Mouse (Mus musculus) limb, embryonic 15.5 days (tissue): Measurements from ENCODE around the gene Mob2. TPM values are rescaled to one million over a fixed set of nuclear protein-coding genes. Genes with fewer than 3 reads are reported as not detected.
A peak's percentile ranks its signal among the peaks of the same experiment; 100 is the strongest.

ENCODE experiments used
- ATAC-seq: fragments of 200-750 bp; cut with Nextera tagmentation; 2 replicates; pipeline ENCODE4 v1.8.0; 2017; ENCODE audit warnings: low read depth, moderate TSS enrichment; ENCODE audit not compliant: insufficient number of reproducible peaks, low FRiP score, low TSS enrichment
- H3K27ac ChIP-seq: fragments of 300-500 bp; sonication (generic); 2 replicates; pipeline ENCODE4 v1.5.1; 2015; ENCODE audit warnings: moderate library complexity, mild to moderate bottlenecking, inconsistent platforms
- H3K27me3 ChIP-seq: fragments of 300-500 bp; sonication (generic); 2 replicates; pipeline ENCODE4 v1.6.1; 2015; ENCODE audit warnings: inconsistent platforms
- H3K36me3 ChIP-seq: fragments of 300-500 bp; sonication (generic); 2 replicates; pipeline ENCODE4 v1.6.1; 2015; ENCODE audit warnings: inconsistent platforms
- H3K4me1 ChIP-seq: fragments of 300-500 bp; sonication (generic); 2 replicates; pipeline ENCODE4 v1.6.1; 2015; ENCODE audit warnings: inconsistent platforms
- H3K4me2 ChIP-seq: fragments of 300-500 bp; sonication (generic); 2 replicates; pipeline ENCODE4 v1.6.1; 2015; ENCODE audit warnings: mild to moderate bottlenecking, inconsistent platforms
- H3K4me3 ChIP-seq: fragments of 300-500 bp; sonication (generic); 2 replicates; pipeline ENCODE4 v1.5.1; 2015; ENCODE audit warnings: mild to moderate bottlenecking, inconsistent platforms
- H3K9ac ChIP-seq: fragments of 300-500 bp; sonication (generic); 2 replicates; pipeline ENCODE4 v1.6.1; 2015; ENCODE audit warnings: inconsistent platforms
- H3K9me3 ChIP-seq: fragments of 300-500 bp; sonication (generic); 2 replicates; pipeline ENCODE4 v1.6.1; 2016; ENCODE audit warnings: inconsistent platforms
- WGBS: fragments of 180-500 bp; shearing (Covaris S2); methylation state at CpG from one replicate; pipeline ENCODE4 v1.1.7; 2015; 5-methylcytosine and 5-hydroxymethylcytosine counted together
- polyA plus RNA-seq: library from polyadenylated mRNA; unstranded; fragments of >200 nt; fragmentation: Nextera tagmentation; extraction: Ambion mirVana; gene quantifications from 2 replicates; pipeline ENCODE4 v1.2.1, GENCODE M21; 2015

Mob2 gene
- 78.2 and 82.2 TPM in 2 replicates for polyA plus RNA-seq

DNA sequence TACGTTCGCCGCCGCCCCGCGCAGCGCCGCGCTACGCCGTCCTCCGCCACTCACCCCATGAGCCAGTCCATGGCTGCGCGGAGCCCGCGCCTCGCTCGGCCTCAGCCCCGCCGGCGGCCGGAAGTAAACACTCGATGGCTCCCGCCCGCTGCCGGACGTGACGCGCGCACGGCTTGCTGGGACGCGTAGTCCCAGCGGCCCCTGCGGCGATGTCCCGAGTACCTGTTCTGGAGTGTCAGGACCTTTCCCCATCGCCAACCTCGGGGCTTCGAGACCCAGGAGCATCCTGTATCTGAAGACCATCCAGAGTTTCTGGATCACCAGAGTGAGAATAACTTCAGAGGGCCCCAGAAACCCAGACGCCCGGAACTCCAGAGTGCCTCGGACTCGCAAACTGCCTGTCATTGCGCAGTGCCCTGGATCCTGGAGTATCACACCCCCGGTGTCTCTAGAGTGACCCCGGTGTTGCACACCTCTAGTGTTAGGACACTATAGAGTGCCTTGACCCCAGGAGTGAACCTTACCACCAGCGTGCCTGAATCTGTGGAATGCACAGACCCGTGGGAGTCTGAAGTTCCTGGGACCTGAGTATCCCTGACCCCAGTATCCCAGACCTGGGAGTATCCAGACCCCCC, at the start of gene Mob2:
TSS of gene Mob2 (minus strand) at position 135 of the 635 bp plus-strand sequence.
- ATAC-seq, result peak; percentile 84
- 0% methylated on average over 48 of the region's 49 CpGs for WGBS
- Histone ChIP-seq H3K4me1 (peaks cover 30% of the 10 kb centered on the region), H3K36me3 (no peaks in the 10 kb centered on the region), H3K27ac (peak within 1 kb of the TSS; percentile 79), H3K9me3 (no peaks in the 10 kb centered on the region), H3K4me2 (peak within 1 kb of the TSS; percentile 86), H3K27me3 (no peaks in the 10 kb centered on the region), H3K4me3 (peak within 1 kb of the TSS; percentile 99), H3K9ac (peak within 1 kb of the TSS; percentile 93)

DNA sequence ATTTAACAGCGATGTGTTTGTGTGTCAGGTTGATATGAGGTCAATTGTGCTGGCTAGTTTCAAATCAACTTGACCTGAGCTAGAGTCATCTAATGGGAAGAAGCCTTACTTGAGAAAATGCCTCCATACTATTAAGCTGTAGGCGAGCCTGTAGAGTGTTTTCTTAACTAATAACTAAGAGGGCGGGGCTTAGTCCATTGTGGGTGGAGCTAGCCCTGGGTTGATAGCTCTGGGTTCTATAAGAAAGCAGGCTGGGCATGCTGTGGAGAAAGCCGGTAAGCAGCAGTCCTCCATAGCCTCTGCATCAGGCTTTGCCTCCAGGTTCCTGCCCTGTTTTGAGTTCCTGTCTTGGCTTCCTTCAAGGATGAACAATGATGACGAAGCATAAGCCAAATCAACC, 43.9 kb upstream of the Mob2 start:
- no peaks in the 10 kb centered on the region for H3K9me3 ChIP-seq
- no peak overlapping the region for H3K4me3 ChIP-seq
- H3K4me2 ChIP-seq, result no peak overlapping the region
- H3K27me3 ChIP-seq, result peaks cover 6% of the 10 kb centered on the region; the same call in 1 of the 2 replicates
- ATAC-seq, result no peak
- no peaks in the 10 kb centered on the region for H3K36me3 ChIP-seq
- H3K4me1 ChIP-seq, result no peaks in the 10 kb centered on the region
- no peak overlapping the region for H3K9ac ChIP-seq
- 48% methylated on average over 5 of the region's 5 CpGs for WGBS
- no peak overlapping the region for H3K27ac ChIP-seq

DNA sequence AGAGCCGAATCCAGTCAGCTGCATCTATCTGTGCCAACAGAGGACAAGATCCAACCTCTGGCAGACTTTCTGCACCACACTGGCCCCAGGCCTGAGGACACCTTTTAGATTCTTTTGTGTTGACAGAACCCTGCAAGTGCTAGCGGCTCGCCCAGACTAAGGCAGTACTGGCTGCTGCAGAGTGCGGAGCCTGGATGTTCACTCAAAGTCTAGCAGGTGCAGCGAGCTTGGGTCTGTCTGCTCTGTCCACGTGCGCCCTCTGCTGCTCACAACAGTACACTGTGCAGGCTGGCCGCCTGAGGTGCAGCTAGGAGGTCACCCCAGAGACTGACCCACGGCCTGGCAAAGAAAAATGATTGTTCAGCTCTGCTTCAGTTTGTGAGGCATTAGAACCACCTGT, 36.9 kb upstream of the Mob2 start:
- Histone ChIP-seq H3K9ac (no peak overlapping the region), H3K9me3 (no peaks in the 10 kb centered on the region)
- no peak for ATAC-seq

DNA sequence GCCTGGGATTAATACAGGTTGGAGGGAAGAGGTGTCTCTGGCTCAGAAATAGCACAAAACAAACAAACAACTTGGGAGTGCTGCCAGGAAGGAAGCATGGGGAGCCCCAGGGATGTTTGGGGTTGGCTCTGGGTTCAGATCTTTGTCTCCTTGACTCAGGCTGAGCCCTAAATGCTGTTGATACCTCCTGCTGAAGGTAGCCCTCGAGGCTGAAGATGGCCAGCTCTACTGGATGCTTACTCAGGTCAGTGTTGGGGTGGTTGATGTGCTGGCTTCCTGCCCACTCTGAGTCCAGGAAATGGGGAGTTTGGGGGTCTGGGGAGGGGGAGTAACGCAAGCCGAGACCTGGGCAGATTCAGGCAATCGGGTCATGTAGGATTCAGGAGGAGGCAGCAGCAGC, 35.8 kb upstream of the Mob2 start:
- WGBS, result 65% methylated on average over 4 of the region's 4 CpGs
- peaks cover 81% of the 10 kb centered on the region for H3K27me3 ChIP-seq
- peaks cover 19% of the 10 kb centered on the region for H3K4me1 ChIP-seq
- no peak overlapping the region for H3K4me3 ChIP-seq
- H3K4me2 ChIP-seq, result no peak overlapping the region
- H3K9ac ChIP-seq, result no peak overlapping the region
- H3K36me3 ChIP-seq, result no peaks in the 10 kb centered on the region
- no peaks in the 10 kb centered on the region for H3K9me3 ChIP-seq
- no peak overlapping the region for H3K27ac ChIP-seq
- ATAC-seq, result no peak

More for the DNA sequence above, 36.9 kb upstream of the Mob2 start:
- Histone ChIP-seq H3K27ac (no peak overlapping the region), H3K4me3 (no peak overlapping the region), H3K27me3 (peaks cover 71% of the 10 kb centered on the region), H3K4me2 (no peak overlapping the region), H3K4me1 (peaks cover 19% of the 10 kb centered on the region), H3K36me3 (no peaks in the 10 kb centered on the region)
- WGBS, result 12% methylated on average over 9 of the region's 9 CpGs

DNA sequence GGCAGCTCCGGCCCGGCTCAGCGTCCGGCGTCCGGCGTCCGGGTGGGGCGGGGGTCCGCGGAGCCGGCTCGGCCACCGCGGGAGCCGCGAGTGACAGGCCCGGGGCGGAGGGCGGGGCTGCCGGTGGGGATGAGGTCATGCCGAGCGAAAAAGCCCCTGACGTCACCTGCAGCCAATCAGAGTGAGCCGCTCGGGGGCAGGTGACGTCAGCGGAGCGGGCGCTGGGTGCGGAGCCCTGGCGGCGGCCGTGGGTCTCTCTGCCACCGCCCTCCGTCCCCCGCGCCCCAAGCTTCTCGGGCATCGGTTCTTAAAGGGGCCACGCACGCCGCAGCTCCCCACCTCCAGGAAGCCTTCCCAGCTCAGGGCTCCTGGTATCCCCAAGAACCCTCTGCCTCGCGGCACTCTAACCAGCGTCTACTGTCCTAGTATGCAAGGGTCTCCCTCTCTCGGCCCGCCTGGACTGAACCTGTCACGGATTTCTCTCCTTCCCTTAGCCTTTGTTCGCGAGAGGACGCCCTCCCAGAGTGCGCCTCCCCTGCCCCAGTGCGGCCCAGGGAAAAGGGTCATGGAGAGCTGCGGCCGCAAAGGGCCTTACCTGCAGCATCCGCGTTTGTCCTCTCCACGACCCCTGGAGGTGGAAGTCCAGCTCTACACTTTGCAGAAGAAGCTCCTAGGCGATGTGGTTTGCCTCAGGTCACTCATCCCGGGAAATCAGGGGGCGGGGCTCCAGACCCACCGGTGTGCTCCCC, 34.5 kb upstream of the Mob2 start, which contains the start of gene Dusp8:
TSS of gene Dusp8 (minus strand) at position 661 of the 749 bp plus-strand sequence.
- Histone ChIP-seq H3K27ac (no peak within 1 kb of the TSS), H3K4me2 (peak within 1 kb of the TSS; percentile 93), H3K9me3 (no peaks in the 10 kb centered on the region), H3K9ac (peak within 1 kb of the TSS; percentile 62), H3K4me3 (peak within 1 kb of the TSS; percentile 71), H3K27me3 (peaks cover 94% of the 10 kb centered on the region), H3K36me3 (no peaks in the 10 kb centered on the region), H3K4me1 (peaks cover 19% of the 10 kb centered on the region)
- peak; percentile 80 for ATAC-seq
- WGBS, result under 1% methylated on average over 61 of the region's 63 CpGs

DNA sequence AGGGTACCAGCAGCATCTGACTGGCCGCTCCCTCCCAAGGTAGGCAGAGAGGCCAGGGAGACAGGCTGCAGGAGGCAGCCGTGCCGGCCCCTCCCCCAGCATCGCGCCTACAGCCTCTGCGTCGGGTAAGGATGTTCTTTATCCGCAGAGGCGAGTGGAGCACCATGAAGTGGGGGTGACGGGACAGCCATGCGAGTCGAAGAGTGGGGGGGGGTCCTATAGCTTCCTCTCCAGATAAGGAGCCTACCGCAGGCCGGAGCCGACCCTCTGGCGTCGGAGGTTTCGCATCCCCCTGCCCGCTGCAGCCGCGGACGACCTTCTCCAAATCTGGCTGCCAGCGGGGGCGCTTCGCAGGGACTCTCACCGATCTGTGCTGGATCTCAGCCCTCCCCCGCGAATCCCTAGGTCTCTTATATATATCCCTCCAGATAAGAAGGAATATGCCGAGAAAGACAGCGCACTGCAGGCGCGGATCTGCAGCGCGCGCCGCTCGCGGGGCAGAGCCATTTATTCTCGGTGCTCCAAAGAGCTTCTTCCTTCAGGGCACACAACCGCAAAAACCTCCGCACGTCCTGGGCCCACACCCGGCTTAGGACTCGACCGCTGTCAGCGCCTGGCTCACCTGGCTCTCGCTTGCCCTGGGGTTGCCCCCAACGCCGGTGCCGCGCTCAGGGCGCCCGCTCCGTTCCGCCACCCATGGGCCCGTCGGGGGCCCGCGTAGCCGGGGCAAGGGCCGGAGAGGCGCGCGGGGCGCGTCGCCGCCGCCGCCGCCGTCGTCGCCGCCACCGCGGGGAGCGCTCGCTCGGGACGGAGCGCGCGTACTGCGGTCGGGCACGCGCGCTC, 33.7 kb upstream of the Mob2 start:
- 0 out of 2 replicates have a peak, but pooled peaks have one; percentile 12 for ATAC-seq
- Histone ChIP-seq H3K4me1 (peaks cover 24% of the 10 kb centered on the region), H3K27me3 (peaks cover 98% of the 10 kb centered on the region), H3K36me3 (no peaks in the 10 kb centered on the region), H3K9ac (peak overlapping the region; percentile 62), H3K4me3 (peak overlapping the region; percentile 71), H3K27ac (no peak overlapping the region), H3K9me3 (no peaks in the 10 kb centered on the region), H3K4me2 (peak overlapping the region; percentile 93)
- under 1% methylated on average over 89 of the region's 89 CpGs for WGBS

DNA sequence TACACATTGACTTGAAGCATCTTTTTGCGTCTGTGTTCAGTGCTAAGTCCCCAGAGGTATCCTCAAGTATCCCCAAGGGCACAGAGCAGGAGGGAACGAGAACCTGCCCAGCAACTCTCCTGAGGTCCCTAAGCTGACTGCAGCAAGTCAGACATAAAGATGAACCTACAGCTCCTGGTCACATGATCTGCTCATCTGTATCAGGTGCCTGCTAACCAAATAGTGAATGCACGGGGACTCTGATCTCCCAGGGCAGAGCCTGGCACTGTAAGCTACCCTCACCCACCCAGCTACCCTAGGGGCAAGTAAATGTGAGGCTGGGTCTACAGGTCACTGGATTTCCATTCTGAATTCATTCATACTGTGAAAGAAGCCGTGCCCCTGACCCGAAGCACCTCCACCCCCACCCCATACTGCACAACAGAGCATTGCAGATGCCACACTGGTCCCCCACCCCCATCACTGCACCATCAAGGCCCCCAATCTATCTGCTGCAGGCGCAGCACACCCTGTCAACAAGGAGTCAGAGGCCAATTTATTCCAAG, 32.9 kb upstream of the Mob2 start:
- Histone ChIP-seq H3K27ac (no peak overlapping the region), H3K4me3 (peak overlapping the region; percentile 71), H3K36me3 (no peaks in the 10 kb centered on the region), H3K27me3 (peaks cover 99% of the 10 kb centered on the region), H3K9me3 (no peaks in the 10 kb centered on the region), H3K4me2 (peak overlapping the region; percentile 93), H3K4me1 (peaks cover 31% of the 10 kb centered on the region), H3K9ac (no peak overlapping the region)
- no peak for ATAC-seq
- WGBS, result 27% methylated on average over 6 of the region's 6 CpGs

DNA sequence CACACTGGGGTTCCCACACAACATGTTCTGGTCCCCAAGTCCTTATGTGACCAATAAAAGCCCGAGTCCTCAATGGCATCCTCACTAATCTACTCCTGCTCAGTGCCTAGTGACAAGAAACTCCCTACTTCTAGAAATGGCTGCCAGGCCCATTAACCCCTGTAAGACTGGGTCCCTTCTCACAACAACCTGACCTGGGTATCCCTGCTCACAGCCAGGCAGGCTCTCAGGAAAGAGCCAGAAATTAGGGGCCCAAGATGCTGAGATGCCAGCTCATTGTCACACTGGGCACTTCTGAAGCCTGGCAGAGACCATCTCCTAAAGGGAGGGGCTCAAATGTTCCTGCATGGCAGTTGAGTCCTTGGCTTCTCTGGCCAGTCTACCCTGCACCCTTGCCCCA, 32.1 kb upstream of the Mob2 start:
- no peaks in the 10 kb centered on the region for H3K36me3 ChIP-seq
- H3K9me3 ChIP-seq, result no peaks in the 10 kb centered on the region
- no peak overlapping the region for H3K27ac ChIP-seq
- peaks cover 97% of the 10 kb centered on the region for H3K27me3 ChIP-seq
- no peak for ATAC-seq
- 30% methylated on average over 1 of the region's 1 CpGs for WGBS
- H3K4me1 ChIP-seq, result peaks cover 33% of the 10 kb centered on the region
- H3K4me2 ChIP-seq, result 0 out of 2 replicates have a peak overlapping the region, but pooled peaks have one; percentile 8
- H3K9ac ChIP-seq, result no peak overlapping the region
- H3K4me3 ChIP-seq, result no peak overlapping the region

DNA sequence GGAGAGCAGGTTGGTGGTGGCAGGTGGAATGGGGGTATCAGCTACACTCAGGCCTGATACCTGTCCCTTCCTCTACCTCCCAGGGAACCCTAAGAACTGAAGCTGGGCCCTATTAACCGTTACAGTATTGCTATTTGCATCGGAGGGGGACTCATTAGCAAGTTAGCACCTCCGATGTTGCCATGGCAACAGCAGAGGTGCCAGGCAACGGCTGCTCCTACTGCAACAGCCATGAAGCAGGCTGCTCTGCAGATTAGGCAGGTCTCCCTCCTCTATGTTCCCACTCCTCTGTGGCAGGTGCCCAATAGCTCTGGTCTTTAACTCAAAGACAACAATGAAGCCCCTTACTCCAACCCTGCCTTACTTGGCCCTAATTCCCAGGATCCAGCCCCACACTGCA, 31.0 kb upstream of the Mob2 start:
- Histone ChIP-seq H3K4me3 (no peak overlapping the region), H3K36me3 (no peaks in the 10 kb centered on the region), H3K4me2 (no peak overlapping the region), H3K4me1 (peaks cover 33% of the 10 kb centered on the region), H3K9ac (no peak overlapping the region), H3K27me3 (peaks cover 97% of the 10 kb centered on the region), H3K27ac (no peak overlapping the region), H3K9me3 (no peaks in the 10 kb centered on the region)
- no peak for ATAC-seq
- WGBS, result 1% methylated on average over 4 of the region's 4 CpGs

DNA sequence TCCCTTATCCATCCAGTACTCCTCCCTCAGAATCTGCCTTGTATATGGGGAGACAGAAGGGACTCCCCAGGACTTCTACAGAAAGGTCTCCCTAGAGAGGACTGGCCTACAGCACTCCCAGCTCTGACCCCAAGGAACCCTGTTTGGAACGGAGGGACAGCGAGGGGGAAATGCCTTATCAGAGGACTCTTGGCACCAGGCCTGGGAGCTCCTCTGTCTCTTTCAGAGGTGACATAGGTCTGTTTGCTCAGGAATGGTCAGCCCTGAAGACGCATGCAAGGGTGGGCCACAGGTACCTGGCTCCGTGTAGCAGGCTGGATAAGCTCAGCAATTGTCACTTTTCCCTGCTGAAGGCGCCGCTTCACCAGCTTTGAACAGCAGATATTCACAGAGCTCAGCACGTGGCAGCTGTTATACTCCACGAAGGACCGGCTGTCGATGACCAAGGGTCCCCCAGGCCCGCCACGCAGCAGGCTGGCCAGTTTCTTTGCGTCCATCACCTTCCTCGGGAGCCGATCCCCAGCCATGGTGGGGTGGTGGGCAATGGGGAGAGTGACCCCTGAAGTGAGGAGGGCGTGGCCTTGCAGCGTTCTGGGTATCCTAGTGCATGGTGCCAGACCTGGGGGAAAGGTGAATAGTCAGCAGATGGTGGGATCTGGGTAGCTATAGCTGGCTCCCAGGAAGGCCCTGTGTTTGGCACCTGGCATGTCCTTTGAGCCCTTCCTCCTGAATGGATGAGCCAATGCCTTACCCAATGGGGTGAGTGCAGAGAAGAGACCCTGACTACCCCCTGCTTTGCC, 29.0 kb upstream of the Mob2 start:
- H3K4me3 ChIP-seq, result no peak overlapping the region
- H3K27ac ChIP-seq, result no peak overlapping the region
- no peaks in the 10 kb centered on the region for H3K9me3 ChIP-seq
- H3K4me2 ChIP-seq, result no peak overlapping the region
- H3K4me1 ChIP-seq, result peaks cover 30% of the 10 kb centered on the region
- no peaks in the 10 kb centered on the region; the same call in 1 of the 2 replicates for H3K36me3 ChIP-seq
- H3K27me3 ChIP-seq, result peaks cover 88% of the 10 kb centered on the region
- 66% methylated on average over 17 of the region's 17 CpGs for WGBS
- no peak for ATAC-seq
- H3K9ac ChIP-seq, result no peak overlapping the region

DNA sequence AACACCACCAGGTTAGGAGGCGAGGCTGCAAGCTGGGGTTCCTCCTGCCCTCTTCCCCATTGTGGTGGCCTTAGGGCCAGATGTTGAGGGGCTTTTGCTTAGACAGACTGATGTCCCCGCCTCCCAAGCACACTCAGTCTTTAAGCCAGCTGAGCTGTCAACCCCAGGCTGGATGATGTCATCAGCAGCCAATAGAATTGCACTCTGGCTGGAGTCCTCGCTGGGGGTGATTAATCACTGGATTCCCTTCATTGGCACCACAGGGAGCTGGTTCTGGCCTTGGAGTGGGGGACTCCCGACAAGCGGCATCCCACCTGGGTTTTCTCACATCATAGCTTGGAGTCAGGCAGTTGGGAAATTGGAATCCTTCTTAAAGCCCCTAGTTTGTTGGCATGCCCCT, 28.0 kb upstream of the Mob2 start:
- no peak for ATAC-seq
- H3K36me3 ChIP-seq, result no peaks in the 10 kb centered on the region; the same call in 1 of the 2 replicates
- H3K27me3 ChIP-seq, result peaks cover 88% of the 10 kb centered on the region
- no peak overlapping the region for H3K4me3 ChIP-seq
- no peak overlapping the region for H3K27ac ChIP-seq
- H3K4me2 ChIP-seq, result no peak overlapping the region
- H3K9me3 ChIP-seq, result no peaks in the 10 kb centered on the region
- WGBS, result under 1% methylated on average over 5 of the region's 5 CpGs
- no peak overlapping the region for H3K9ac ChIP-seq
- peaks cover 33% of the 10 kb centered on the region for H3K4me1 ChIP-seq
